Mouse (Mus musculus): Measurements from ENCODE around the gene Cry2. TPM values are rescaled to one million over a fixed set of nuclear protein-coding genes. Genes with fewer than 3 reads are reported as not detected.
A peak's percentile ranks its signal among the peaks of the same experiment; 100 is the strongest.

Cry2 gene
- total RNA-seq, 4 experiments from 2014 or later = 105 to 117 (median 110) TPM

GRCm38 (mm10) chr2:92388891-92389641 lies 44.8 kb downstream of the Cry2 start:
- DNase-seq (ENCODE audit: low spot score in 2 of 2) = peak; percentile 92 to 96

GRCm38 (mm10) chr2:92388081-92388517 lies 45.7 kb downstream of the Cry2 start:
- DNase-seq (ENCODE audit: low spot score in 2 of 2) = no peak

GRCm38 (mm10) chr2:92387646-92388045 lies 46.2 kb downstream of the Cry2 start:
- peak; percentile 62 to 83 for DNase-seq (ENCODE audit: low spot score in 2 of 2)

GRCm38 (mm10) chr2:92386821-92387570 lies 46.8 kb downstream of the Cry2 start:
- no peak for DNase-seq (ENCODE audit: low spot score in 2 of 2)

GRCm38 (mm10) chr2:92385113-92386051 lies 48.5 kb downstream of the Cry2 start:
- no peak for DNase-seq (ENCODE audit: low spot score in 2 of 2)

GRCm38 (mm10) chr2:92384101-92384500 lies 49.7 kb downstream of the Cry2 start:
- no peak for DNase-seq (ENCODE audit: low spot score in 2 of 2)

- DNase-seq (ENCODE audit: low spot score in 2 of 2) = no peak
Observed at GRCm38 (mm10) chr2:92382759-92383158, 51.1 kb downstream of the Cry2 start.

GRCm38 (mm10) chr2:92381901-92382588 lies 51.8 kb downstream of the Cry2 start, which contains the start of gene 1700029I15Rik:
1700029I15Rik (plus strand) TSS chr2:92382538.
- DNase-seq (ENCODE audit: low spot score in 2 of 2) = no peak

GRCm38 (mm10) chr2:92381161-92381560 lies 52.7 kb downstream of the Cry2 start:
- no peak for DNase-seq (ENCODE audit: low spot score in 2 of 2)

GRCm38 (mm10) chr2:92380495-92381050 lies 53.3 kb downstream of the Cry2 start:
- DNase-seq (ENCODE audit: low spot score in 2 of 2) = no peak

GRCm38 (mm10) chr2:92379783-92380494 lies 53.9 kb downstream of the Cry2 start:
- no peak for DNase-seq (ENCODE audit: low spot score in 2 of 2)

GRCm38 (mm10) chr2:92377320-92377719 lies 56.5 kb downstream of the Cry2 start:
- DNase-seq (ENCODE audit: low spot score in 2 of 2) = no peak

- no peak for DNase-seq (ENCODE audit: low spot score in 2 of 2)
Observed at GRCm38 (mm10) chr2:92376300-92376699, 57.5 kb downstream of the Cry2 start.

- no peak for DNase-seq (ENCODE audit: low spot score in 2 of 2)
Observed at GRCm38 (mm10) chr2:92375788-92376187, 58.1 kb downstream of the Cry2 start.

- peak; percentile 95 to 98 for DNase-seq (ENCODE audit: low spot score in 2 of 2)
Observed at GRCm38 (mm10) chr2:92375099-92375623, 58.7 kb downstream of the Cry2 start.

- DNase-seq (ENCODE audit: low spot score in 2 of 2) = no peak
Observed at GRCm38 (mm10) chr2:92374514-92374913, 59.3 kb downstream of the Cry2 start, which contains the start of the genes Pex16 and Large2. Pex16 (plus strand) TSS chr2:92374676. Large2 (minus strand) TSS chr2:92374869.

- no peak for DNase-seq (ENCODE audit: low spot score in 2 of 2)
Observed at GRCm38 (mm10) chr2:92373437-92373813, 60.4 kb downstream of the Cry2 start.

GRCm38 (mm10) chr2:92372767-92373436 lies 60.9 kb downstream of the Cry2 start:
- DNase-seq (ENCODE audit: low spot score in 2 of 2) = no peak
